Mouse (Mus musculus) erythroblast, embryonic 14.5 days (primary cell): ENCODE measurements around the gene Slamf9. TPM values are rescaled to one million over a fixed set of nuclear protein-coding genes. Genes with fewer than 3 reads are reported as not detected.

Experiments
- H3K27me3 ChIP-seq: 2 replicates; pipeline ENCODE4 v1.6.1; 2012; ENCODE audit warnings: inconsistent platforms; ENCODE audit not compliant: control insufficient read depth
- H3K36me3 ChIP-seq: 2 replicates; pipeline ENCODE4 v1.6.1; 2012; ENCODE audit warnings: mild to moderate bottlenecking, inconsistent platforms; ENCODE audit not compliant: control insufficient read depth
- H3K4me1 ChIP-seq: 2 replicates; pipeline ENCODE4 v1.6.1; 2012; ENCODE audit warnings: inconsistent platforms; ENCODE audit not compliant: control insufficient read depth
- H3K4me3 ChIP-seq: replicated peaks from 2 replicates; pipeline ENCODE3; 2012; ENCODE audit warnings: moderate library complexity, mild to moderate bottlenecking, inconsistent platforms
- H3K9me3 ChIP-seq: 2 replicates; pipeline ENCODE4 v1.6.1; 2012; ENCODE audit warnings: low read length, inconsistent platforms, mixed read lengths; ENCODE audit not compliant: control insufficient read depth
- GATA1 ChIP-seq: IDR thresholded peaks from 2 replicates; pipeline ENCODE4 v1.6.1; 2012; ENCODE audit warnings: low read length, inconsistent platforms, mixed read lengths
- TAL1 ChIP-seq: IDR thresholded peaks from 3 replicates; pipeline ENCODE4 v1.6.1; 2012; ENCODE audit warnings: low read length, inconsistent platforms, mixed read lengths
- polyA plus RNA-seq: library from polyadenylated mRNA; stranded (reverse); fragments of >175 nt; gene quantifications from 2 replicates; pipeline ENCODE4 v1.2.3, GENCODE M21; 2012

Gene Slamf9
- polyA plus RNA-seq, 1 experiment = not detected

DNA sequence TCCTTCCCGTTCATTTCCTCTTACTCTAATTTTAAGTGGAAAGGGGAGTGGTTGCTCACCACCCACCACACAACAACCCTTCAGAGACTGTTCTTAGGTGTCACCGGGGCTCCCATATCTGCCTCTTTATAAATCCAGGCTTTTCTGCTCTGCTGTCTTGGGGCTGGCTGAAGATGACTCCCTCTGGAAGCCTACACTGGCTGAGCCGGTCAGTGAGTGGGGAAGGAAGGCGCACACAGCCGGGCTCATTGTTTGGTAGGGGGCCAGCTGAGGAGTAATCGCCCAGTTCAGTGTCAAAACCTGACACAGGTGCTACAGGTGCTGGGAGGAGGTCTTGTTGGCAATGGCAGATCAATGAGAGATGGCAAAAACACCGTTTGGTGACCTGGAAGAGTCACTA, 50.8 kb downstream of the Slamf9 start:
- Histone ChIP-seq H3K36me3 (no peaks in the 10 kb centered on the region), H3K4me3 (no peak overlapping the region), H3K27me3 (peaks cover 46% of the 10 kb centered on the region), H3K4me1 (peaks cover 2% of the 10 kb centered on the region), H3K9me3 (no peaks in the 10 kb centered on the region)
- no peak for TF ChIP-seq TAL1

DNA sequence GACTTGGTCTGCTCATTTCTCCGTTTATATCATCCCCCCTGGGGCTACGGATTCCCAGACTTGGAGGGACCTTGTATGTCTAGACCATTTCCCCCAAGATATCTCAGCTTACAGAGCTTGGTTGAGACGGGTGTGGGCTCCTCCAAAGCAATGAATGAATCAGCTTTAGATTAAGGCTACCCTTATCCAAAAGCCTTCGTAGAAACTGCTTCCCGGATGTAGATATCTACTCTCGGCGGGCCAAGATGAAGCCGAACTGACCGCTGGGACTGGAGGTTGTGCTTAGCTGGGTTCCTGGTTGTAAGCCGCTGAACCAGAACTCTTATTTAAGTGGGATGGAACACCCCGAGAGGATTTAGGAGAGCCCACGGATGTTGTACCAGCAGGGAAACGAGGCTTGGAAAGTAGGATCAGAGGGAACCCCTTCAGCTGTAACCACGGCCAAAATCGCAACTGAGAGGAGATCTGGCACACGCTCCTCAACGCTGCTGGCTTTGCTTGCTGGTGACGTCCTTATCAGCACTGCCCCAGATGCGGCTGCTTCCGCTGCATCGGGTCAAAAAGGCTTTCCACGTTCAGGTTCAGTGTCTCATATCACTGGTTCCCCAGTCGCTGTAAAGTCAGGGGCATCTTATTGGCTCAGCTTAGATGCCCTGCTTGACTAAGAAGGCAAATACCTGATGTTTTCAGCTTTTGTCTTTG, 51.4 kb downstream of the Slamf9 start:
- H3K36me3 ChIP-seq = no peaks in the 10 kb centered on the region
- TF ChIP-seq GATA1 (no peak), TAL1 (no peak)
- H3K4me3 ChIP-seq = no peak overlapping the region
- H3K9me3 ChIP-seq = no peaks in the 10 kb centered on the region
- H3K27me3 ChIP-seq = peaks cover 46% of the 10 kb centered on the region
- peaks cover 2% of the 10 kb centered on the region for H3K4me1 ChIP-seq

DNA sequence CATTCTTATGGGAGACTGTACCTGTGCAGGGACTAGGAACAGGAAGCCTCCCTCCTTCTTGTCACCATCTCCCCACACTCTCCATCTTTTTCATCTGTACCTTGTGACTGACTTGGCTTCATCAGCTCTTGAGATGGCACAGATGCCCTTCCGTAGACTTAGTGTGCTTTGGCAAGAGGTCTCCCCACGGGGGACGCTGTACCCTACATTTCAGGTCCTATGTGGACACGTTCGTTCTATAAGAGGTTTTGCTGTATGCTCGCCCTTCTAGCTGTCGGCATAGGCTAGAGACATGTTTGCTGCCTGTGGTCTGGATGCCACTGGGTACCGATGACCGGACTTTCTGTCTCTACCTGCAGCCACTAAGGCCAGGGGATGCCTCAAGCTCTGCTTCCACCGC, 52.3 kb downstream of the Slamf9 start:
- no peaks in the 10 kb centered on the region for H3K9me3 ChIP-seq
- no peak overlapping the region for H3K4me3 ChIP-seq
- H3K4me1 ChIP-seq = peaks cover 2% of the 10 kb centered on the region
- H3K36me3 ChIP-seq = no peaks in the 10 kb centered on the region
- H3K27me3 ChIP-seq = peaks cover 55% of the 10 kb centered on the region
- TF ChIP-seq GATA1 (no peak), TAL1 (no peak)

Other genes with a start within 250 kb of the Slamf9 start
- not detected in 2 replicates for gene Atp1a4, start 216.9 kb upstream of the Slamf9 start, polyA plus RNA-seq
- 2.7 and 3.3 TPM in 2 replicates for gene Igsf8, start 213.7 kb upstream of the Slamf9 start, polyA plus RNA-seq
- not detected in 2 replicates for gene Atp1a2, start 177.3 kb upstream of the Slamf9 start, polyA plus RNA-seq
- 0.01 TPM in 1 of 2 replicates, not detected in the other for gene Kcnj9, start 146.0 kb upstream of the Slamf9 start, polyA plus RNA-seq
- gene Kcnj10, start 134.1 kb upstream of the Slamf9 start, polyA plus RNA-seq = 0.01 TPM in 1 of 2 replicates, not detected in the other
- 0.10 and 0.15 TPM in 2 replicates for gene Pigm, start 98.8 kb upstream of the Slamf9 start, polyA plus RNA-seq
- gene Igsf9, start 6.4 kb downstream of the Slamf9 start, polyA plus RNA-seq = not detected in 2 replicates
- gene Tagln2, start 24.7 kb downstream of the Slamf9 start, polyA plus RNA-seq = 2.6 and 2.9 TPM in 2 replicates
- 0.02 TPM in 1 of 2 replicates, not detected in the other for gene Cfap45, start 45.4 kb downstream of the Slamf9 start, polyA plus RNA-seq
- gene Vsig8, start 80.6 kb downstream of the Slamf9 start, polyA plus RNA-seq = not detected in 2 replicates
- not detected in 2 replicates for gene Slamf8, start 115.2 kb downstream of the Slamf9 start, polyA plus RNA-seq
- gene Fcrl6, start 127.2 kb downstream of the Slamf9 start, polyA plus RNA-seq = not detected in 2 replicates
- 0.04 TPM in 1 of 2 replicates, not detected in the other for gene Dusp23, start 157.6 kb downstream of the Slamf9 start, polyA plus RNA-seq
- gene Crp, start 222.7 kb downstream of the Slamf9 start, polyA plus RNA-seq = not detected in 2 replicates